Mouse (Mus musculus): ENCODE data around the gene R3hdm4. TPM values are rescaled to one million over a fixed set of nuclear protein-coding genes. Genes with fewer than 3 reads are reported as not detected.

Gene R3hdm4
- total and polyA plus RNA-seq, 3 experiments, result 29.1 to 105 TPM; not detected in 1

DNA sequence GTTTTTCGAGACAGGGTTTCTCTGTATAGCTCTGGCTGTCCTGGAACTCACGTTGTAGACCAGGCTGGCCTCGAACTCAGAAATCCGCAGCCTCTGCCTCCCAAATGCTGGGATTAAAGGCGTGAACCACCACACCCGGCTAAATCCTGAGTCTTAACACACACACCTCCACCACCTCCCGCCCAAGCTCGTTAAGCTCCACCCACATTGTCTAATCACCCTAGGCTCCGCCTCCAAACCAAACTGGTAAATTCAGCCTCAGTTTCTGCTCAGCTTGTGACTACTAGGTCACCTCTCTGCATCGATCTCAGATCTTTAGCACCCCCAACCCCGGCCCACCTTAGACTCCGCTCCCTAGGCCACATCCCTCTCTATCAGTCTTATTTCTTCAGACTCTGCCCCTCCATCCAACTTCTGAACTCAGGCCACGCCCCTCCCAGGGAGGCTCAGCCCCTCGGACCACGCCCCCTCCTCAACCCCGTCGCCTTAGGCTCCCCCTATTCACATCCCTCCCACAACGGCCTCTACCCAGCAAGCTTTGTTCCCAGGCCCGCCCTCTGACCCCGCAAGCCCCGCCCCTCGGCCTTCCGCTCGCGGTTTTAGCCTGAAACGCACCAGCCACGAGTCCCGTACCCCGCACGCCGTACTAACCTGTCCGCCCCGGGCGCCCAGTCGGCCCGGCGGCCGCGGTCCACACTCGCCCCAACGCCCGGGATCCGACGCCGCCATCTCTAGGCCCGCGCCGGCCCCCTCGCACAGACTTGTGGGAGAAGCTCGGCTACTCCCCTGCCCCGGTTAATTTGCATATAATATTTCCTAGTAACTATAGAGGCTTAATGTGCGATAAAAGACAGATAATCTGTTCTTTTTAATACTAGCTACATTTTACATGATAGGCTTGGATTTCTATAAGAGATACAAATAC, 12.6 kb downstream of the R3hdm4 start, which contains the start of gene Med16:
TSS of gene Med16 (minus strand) at position 757 of the 925 bp plus-strand sequence.
- Histone ChIP-seq H3K27me3 (ENCODE audit: control insufficient read depth in 1 of 2, insufficient read depth in 2 of 2, low read length in 2 of 2) (no peaks in the 10 kb centered on the region), H3K9me3 (replicated peaks; ENCODE audit: insufficient read depth, low read length) (no peaks in the 10 kb centered on the region), H3K9ac (ENCODE audit: control insufficient read depth, low read depth, low read length, poor library complexity, severe bottlenecking) (peak within 1 kb of the TSS; percentile 96), H3K36me3 (ENCODE audit: control insufficient read depth in 1 of 2, insufficient read depth in 2 of 2, low read length in 2 of 2) (no peaks in the 10 kb centered on the region; a peak in 1 of 4 replicates), H3K79me2 (ENCODE audit: control insufficient read depth, insufficient read depth, low read length, poor library complexity) (no peaks in the 10 kb centered on the region; the same call in 1 of the 2 replicates), H3K4me3 (ENCODE audit: control insufficient read depth in 1 of 2, insufficient read depth in 1 of 2, low read depth in 2 of 2, low read length in 2 of 2) (peak within 1 kb of the TSS; percentile 73 to 85), H3K27ac (ENCODE audit: control insufficient read depth, low read depth, low read length) (peak within 1 kb of the TSS; percentile 91), H3K4me1 (ENCODE audit: control insufficient read depth in 1 of 2, insufficient read depth in 2 of 2, low read length in 2 of 2) (peaks cover 0 to 5% of the 10 kb centered on the region in 2 experiments; a peak in 2 of 4 replicates)
- peak; percentile 98 for DNase-seq (ENCODE audit: low read depth, low spot score)
- TF ChIP-seq ZKSCAN1 (IDR thresholded peaks at IDR 0.05; ENCODE audit: low read depth, low read length) (no peak), UBTF (IDR thresholded peaks at IDR 0.05; ENCODE audit: borderline replicate concordance, insufficient read depth, low read depth, low read length) (no peak), CTCF (IDR thresholded peaks at IDR 0.05 in 2 of 3, conservative IDR thresholded peaks at IDR 0.05 in 1 of 3; ENCODE audit: control insufficient read depth in 1 of 3, insufficient read depth in 1 of 3, low read depth in 2 of 3, low read length in 3 of 3, poor library complexity in 1 of 3, severe bottlenecking in 1 of 3) (no peak), POLR2A (IDR thresholded peaks at IDR 0.05; ENCODE audit: control insufficient read depth in 1 of 2, insufficient read depth in 1 of 2, low read depth in 1 of 2, low read length in 2 of 2, poor library complexity in 1 of 2) (peak; percentile 55 to 78; a peak in 3 of 4 replicates), MYB (IDR thresholded peaks at IDR 0.05; ENCODE audit: low read depth, low read length) (0 out of 2 replicates have a peak, but pooled peaks have one; percentile 60), SMC3 (IDR thresholded peaks at IDR 0.05; ENCODE audit: low read depth, low read length) (no peak), JUND (IDR thresholded peaks at IDR 0.05; ENCODE audit: low read depth, low read length) (no peak), KAT2A (conservative IDR thresholded peaks at IDR 0.05; ENCODE audit: low read depth, low read length) (peak; percentile 55; the same call in 1 of the 2 replicates), GABPA (IDR thresholded peaks at IDR 0.05; ENCODE audit: low read depth, low read length) (no peak), MAX (IDR thresholded peaks at IDR 0.05; ENCODE audit: low read length) (no peak), E2F4 (IDR thresholded peaks at IDR 0.05; ENCODE audit: borderline replicate concordance, low read depth, low read length) (no peak; the same call in 1 of the 2 replicates), USF2 (IDR thresholded peaks at IDR 0.05; ENCODE audit: borderline replicate concordance in 1 of 2, insufficient read depth in 1 of 2, low read depth in 1 of 2, low read length in 2 of 2) (no peak), NRF1 (IDR thresholded peaks at IDR 0.05; ENCODE audit: insufficient read depth, low read depth, low read length, poor library complexity, severe bottlenecking) (no peak), POLR2AphosphoS5 (IDR thresholded peaks at IDR 0.05; ENCODE audit: borderline replicate concordance, low read depth, low read length) (no peak), RAD21 (IDR thresholded peaks at IDR 0.05; ENCODE audit: low read depth, low read length) (no peak), MAZ (IDR thresholded peaks at IDR 0.05; ENCODE audit: low read depth, low read length) (0 out of 2 replicates have a peak, but pooled peaks have one; percentile 31), EP300 (IDR thresholded peaks at IDR 0.05; ENCODE audit: low read depth in 1 of 2, low read length in 2 of 2) (0 out of 4 replicates have a peak, but pooled peaks of 1 of the 2 experiments have one; percentile 7), ETS1 (IDR thresholded peaks at IDR 0.05; ENCODE audit: low read depth, low read length) (0 out of 2 replicates have a peak, but pooled peaks have one; percentile 43), RCOR1 (IDR thresholded peaks at IDR 0.05; ENCODE audit: low read depth, low read length) (no peak), CHD2 (IDR thresholded peaks at IDR 0.05; ENCODE audit: low read length) (no peak), GATA1 (IDR thresholded peaks at IDR 0.05; ENCODE audit: low read depth, low read length) (no peak), ZMIZ1 (IDR thresholded peaks at IDR 0.05; ENCODE audit: low read depth, low read length) (no peak), TBP (IDR thresholded peaks at IDR 0.05; ENCODE audit: low read depth, low read length) (peak; percentile 91), MEF2A (IDR thresholded peaks at IDR 0.05; ENCODE audit: extremely low read depth, insufficient replicate concordance, low read depth, low read length, poor library complexity, severe bottlenecking) (no peak), CHD1 (IDR thresholded peaks at IDR 0.05; ENCODE audit: low read depth, low read length) (no peak), USF1 (IDR thresholded peaks at IDR 0.05; ENCODE audit: low read depth, low read length) (no peak), HCFC1 (IDR thresholded peaks at IDR 0.05; ENCODE audit: low read depth, low read length) (peak; percentile 81), SIN3A (IDR thresholded peaks at IDR 0.05; ENCODE audit: low read length) (peak; percentile 81), MYC (IDR thresholded peaks at IDR 0.05; ENCODE audit: low read depth, low read length) (no peak), POLR2AphosphoS2 (IDR thresholded peaks at IDR 0.05; ENCODE audit: low read length) (no peak), ZNF384 (IDR thresholded peaks at IDR 0.05; ENCODE audit: low read depth, low read length) (no peak; the same call in 1 of the 2 replicates), TAL1 (IDR thresholded peaks at IDR 0.05; ENCODE audit: low read length) (no peak), ZC3H11A (IDR thresholded peaks at IDR 0.05; ENCODE audit: low read depth, low read length) (no peak), TCF12 (IDR thresholded peaks at IDR 0.05; ENCODE audit: low read depth, low read length) (peak; percentile 9; the same call in 1 of the 2 replicates)

Measured in MEL (cell line).